Mouse (Mus musculus) erythroblast, embryonic 14.5 days (primary cell): ENCODE data around the gene Rnf150.

Source experiments
- GATA1 ChIP-seq: IDR thresholded peaks from 2 replicates; pipeline ENCODE4 v1.6.1; 2012; ENCODE audit warnings: low read length, inconsistent platforms, mixed read lengths
- TAL1 ChIP-seq: IDR thresholded peaks from 3 replicates; pipeline ENCODE4 v1.6.1; 2012; ENCODE audit warnings: low read length, inconsistent platforms, mixed read lengths

DNA sequence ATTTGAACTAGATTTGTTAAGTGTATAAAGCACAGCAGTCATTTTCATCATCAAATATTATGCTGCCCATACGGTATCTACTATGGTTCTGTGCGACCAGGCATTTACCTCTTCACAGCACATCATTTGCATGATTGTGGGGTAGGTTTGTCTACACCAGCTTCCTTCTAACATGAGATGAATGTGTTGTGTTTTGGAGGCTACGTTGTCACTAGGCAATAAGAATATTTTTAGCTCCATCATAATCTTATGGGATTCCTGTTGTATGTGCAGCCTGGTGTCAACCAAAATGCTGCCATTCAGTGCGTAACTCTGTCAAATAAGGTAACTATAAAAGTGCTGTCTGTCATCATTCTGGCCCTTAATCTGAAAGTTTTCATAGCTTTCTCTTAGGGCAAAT, 24.1 kb downstream of the Rnf150 start:
- TF ChIP-seq GATA1 = no peak
- TF ChIP-seq TAL1 = no peak
